11 mouse cellular contexts compared by ENCODE assay signal in genomic region chr8:87812069-87812449, GRCm38 (mm10).
A peak's percentile ranks its signal among the peaks of the same experiment; 100 is the strongest.
DNase-seq lines count a peak whose midpoint lies in the region; ATAC-seq lines count a peak whose summit lies in the region.
"Had no signal": no experiment of that assay in that cellular context is flagged by ENCODE, and none has a peak within 500 bp of the region (broad histone marks: within the 10 kb centered on the region; RNA-seq: fewer than 3 reads in every experiment).

No protein-coding gene starts in this region.

- no peak overlapping the region for H3K9ac ChIP-seq in forebrain, embryonic 13.5 days
- H3K9ac ChIP-seq in forebrain, embryonic 11.5 days (ENCODE audit: low read length): no peak overlapping the region
- H3K9ac ChIP-seq in embryonic facial prominence, embryonic 14.5 days (ENCODE audit: low read depth, low read length): no peak overlapping the region
- H3K9ac ChIP-seq in hindbrain, embryonic 15.5 days: no peak overlapping the region
- H3K9ac ChIP-seq in midbrain, embryonic 14.5 days (replicated peaks; ENCODE audit: low read length): no peak overlapping the region
- H3K9ac ChIP-seq: heart, embryonic 13.5 days; liver, embryonic 13.5 days had no signal

- H3K4me3 ChIP-seq in forebrain, embryonic 13.5 days: no peak overlapping the region
- no peak overlapping the region for H3K4me3 ChIP-seq in forebrain, embryonic 11.5 days (ENCODE audit: low read depth, low read length)
- no peak overlapping the region for H3K4me3 ChIP-seq in embryonic facial prominence, embryonic 14.5 days (ENCODE audit: low read depth, low read length)
- no peak overlapping the region for H3K4me3 ChIP-seq in hindbrain, embryonic 15.5 days
- no peak overlapping the region for H3K4me3 ChIP-seq in midbrain, embryonic 14.5 days (replicated peaks; ENCODE audit: low read depth, low read length)
- H3K4me3 ChIP-seq: heart, embryonic 13.5 days; left cerebral cortex, adult 2 months; liver, embryonic 13.5 days had no signal

- H3K4me1 ChIP-seq in forebrain, embryonic 13.5 days: peaks cover 30% of the 10 kb centered on the region
- H3K4me1 ChIP-seq in forebrain, embryonic 11.5 days (replicated peaks; ENCODE audit: control insufficient read depth, insufficient read depth, low read length): 0 out of 2 replicates have a peak, but pooled peaks cover 3% of the 10 kb centered on the region
- peaks cover 9% of the 10 kb centered on the region for H3K4me1 ChIP-seq in embryonic facial prominence, embryonic 14.5 days (ENCODE audit: control insufficient read depth, insufficient read depth, low read length)
- H3K4me1 ChIP-seq in hindbrain, embryonic 15.5 days (replicated peaks): peaks cover 33% of the 10 kb centered on the region
- H3K4me1 ChIP-seq in midbrain, embryonic 14.5 days (ENCODE audit: control insufficient read depth, insufficient read depth, low read length): peaks cover 23% of the 10 kb centered on the region
- H3K4me1 ChIP-seq: liver, embryonic 13.5 days had no signal

- no peak for DNase-seq in forebrain, embryonic 11.5 days (ENCODE audit: low spot score)
- no peak for DNase-seq in embryonic facial prominence, embryonic 14.5 days (ENCODE audit: low spot score)
- DNase-seq in midbrain, embryonic 14.5 days: peak; percentile 38
- no peak for DNase-seq in kidney, adult 11 months
- no peak for DNase-seq in yolk sac, embryonic 10.5 days (ENCODE audit: low spot score)
- no peak for DNase-seq in left cerebral cortex, adult 8-10 months (ENCODE audit: low spot score in 2 of 2)
- DNase-seq: liver, embryonic 13.5 days had no signal

- H3K27me3 ChIP-seq in forebrain, embryonic 13.5 days: no peaks in the 10 kb centered on the region
- no peaks in the 10 kb centered on the region for H3K27me3 ChIP-seq in forebrain, embryonic 11.5 days (ENCODE audit: control insufficient read depth, insufficient read depth, low read length)
- H3K27me3 ChIP-seq in embryonic facial prominence, embryonic 14.5 days (replicated peaks; ENCODE audit: control insufficient read depth, insufficient read depth, low read length): no peaks in the 10 kb centered on the region
- H3K27me3 ChIP-seq in hindbrain, embryonic 15.5 days: no peaks in the 10 kb centered on the region
- no peaks in the 10 kb centered on the region for H3K27me3 ChIP-seq in midbrain, embryonic 14.5 days (ENCODE audit: control insufficient read depth, insufficient read depth, low read length)
- H3K27me3 ChIP-seq: heart, embryonic 13.5 days; liver, embryonic 13.5 days had no signal

- 71% methylated on average over 2 of the region's 2 CpGs for WGBS in forebrain, embryonic 13.5 days
- 94% methylated on average over 2 of the region's 2 CpGs for WGBS in forebrain, embryonic 11.5 days
- WGBS in embryonic facial prominence, embryonic 14.5 days: 86% methylated on average over 2 of the region's 2 CpGs
- 66% methylated on average over 2 of the region's 2 CpGs for WGBS in hindbrain, embryonic 15.5 days
- 84% methylated on average over 2 of the region's 2 CpGs for WGBS in midbrain, embryonic 14.5 days

- ATAC-seq in forebrain, embryonic 13.5 days: peak; percentile 16; the same call in 1 of the 2 replicates
- no peak for ATAC-seq in forebrain, embryonic 11.5 days (replicated peaks; ENCODE audit: low FRiP score)
- ATAC-seq in embryonic facial prominence, embryonic 14.5 days (ENCODE audit: low read depth): peak; percentile 34; the same call in 1 of the 2 replicates
- ATAC-seq in hindbrain, embryonic 15.5 days (ENCODE audit: low FRiP score, low read depth): peak; percentile 40
- no peak for ATAC-seq in midbrain, embryonic 14.5 days (ENCODE audit: low FRiP score, low TSS enrichment)

- H3K9me3 ChIP-seq in forebrain, embryonic 13.5 days (replicated peaks): no peaks in the 10 kb centered on the region
- H3K9me3 ChIP-seq in forebrain, embryonic 11.5 days (ENCODE audit: control insufficient read depth, low read length): no peaks in the 10 kb centered on the region
- no peaks in the 10 kb centered on the region for H3K9me3 ChIP-seq in embryonic facial prominence, embryonic 14.5 days (ENCODE audit: control insufficient read depth, low read length)
- no peaks in the 10 kb centered on the region for H3K9me3 ChIP-seq in hindbrain, embryonic 15.5 days
- no peaks in the 10 kb centered on the region for H3K9me3 ChIP-seq in midbrain, embryonic 14.5 days (ENCODE audit: control insufficient read depth, low read length)
- H3K9me3 ChIP-seq: heart, embryonic 13.5 days; liver, embryonic 13.5 days had no signal

- 0 out of 2 replicates have a peak overlapping the region, but pooled peaks have one; percentile 12 for H3K4me2 ChIP-seq in forebrain, embryonic 13.5 days
- no peak overlapping the region for H3K4me2 ChIP-seq in forebrain, embryonic 11.5 days (ENCODE audit: low read depth, low read length, severe bottlenecking)
- no peak overlapping the region for H3K4me2 ChIP-seq in embryonic facial prominence, embryonic 14.5 days (ENCODE audit: low read depth, low read length)
- H3K4me2 ChIP-seq in hindbrain, embryonic 15.5 days: peak overlapping the region; percentile 26; the same call in 1 of the 2 replicates
- H3K4me2 ChIP-seq in midbrain, embryonic 14.5 days (ENCODE audit: low read length): no peak overlapping the region
- H3K4me2 ChIP-seq: heart, embryonic 13.5 days; liver, embryonic 13.5 days had no signal

- peak overlapping the region; percentile 27 for H3K27ac ChIP-seq in forebrain, embryonic 13.5 days
- no peak overlapping the region for H3K27ac ChIP-seq in forebrain, embryonic 11.5 days (ENCODE audit: low read depth, low read length)
- H3K27ac ChIP-seq in embryonic facial prominence, embryonic 14.5 days (replicated peaks; ENCODE audit: low read depth, low read length): no peak overlapping the region; the same call in 1 of the 2 replicates
- peak overlapping the region; percentile 69 for H3K27ac ChIP-seq in hindbrain, embryonic 15.5 days (replicated peaks)
- peak overlapping the region; percentile 70 for H3K27ac ChIP-seq in midbrain, embryonic 14.5 days (replicated peaks; ENCODE audit: low read depth, low read length)
- H3K27ac ChIP-seq: heart, embryonic 13.5 days; left cerebral cortex, adult 2 months; liver, embryonic 13.5 days had no signal

- H3K36me3 ChIP-seq in forebrain, embryonic 13.5 days (ENCODE audit: poor library complexity, severe bottlenecking): no peaks in the 10 kb centered on the region
- H3K36me3 ChIP-seq in forebrain, embryonic 11.5 days (ENCODE audit: control insufficient read depth, insufficient read depth, low read length): no peaks in the 10 kb centered on the region; the same call in 1 of the 2 replicates
- 0 out of 2 replicates have a peak, but pooled peaks cover 3% of the 10 kb centered on the region for H3K36me3 ChIP-seq in embryonic facial prominence, embryonic 14.5 days (ENCODE audit: control insufficient read depth, insufficient read depth, low read length)
- H3K36me3 ChIP-seq in hindbrain, embryonic 15.5 days: no peaks in the 10 kb centered on the region
- H3K36me3 ChIP-seq in midbrain, embryonic 14.5 days (ENCODE audit: control insufficient read depth, insufficient read depth, low read length): no peaks in the 10 kb centered on the region
- H3K36me3 ChIP-seq: heart, embryonic 13.5 days; liver, embryonic 13.5 days had no signal

Comparison
In these comparisons a context has a peak if more than half of its experiments do, and no peak if none do; other contexts are left out.
1. ATAC-seq: peak in forebrain, embryonic 13.5 days (single experiment), embryonic facial prominence, embryonic 14.5 days (single experiment) and hindbrain, embryonic 15.5 days (single experiment); none in forebrain, embryonic 11.5 days (single experiment) and midbrain, embryonic 14.5 days (single experiment).
2. H3K27ac ChIP-seq: peak in forebrain, embryonic 13.5 days (single experiment), hindbrain, embryonic 15.5 days (single experiment) and midbrain, embryonic 14.5 days (single experiment); none in forebrain, embryonic 11.5 days (single experiment) and embryonic facial prominence, embryonic 14.5 days (single experiment).
3. H3K4me2 ChIP-seq: peak in forebrain, embryonic 13.5 days (single experiment) and hindbrain, embryonic 15.5 days (single experiment); none in forebrain, embryonic 11.5 days (single experiment), embryonic facial prominence, embryonic 14.5 days (single experiment) and midbrain, embryonic 14.5 days (single experiment).